Mouse (Mus musculus) limb, embryonic 10.5 days (tissue): ENCODE results near the gene Ncam1. TPM values are rescaled to one million over a fixed set of nuclear protein-coding genes. Genes with fewer than 3 reads are reported as not detected.

Experiments used
- DNase-seq: peaks from one replicate; pipeline ENCODE4 v3.0.0-alpha.2; 2017; ENCODE audit warnings: low spot score
- H3K27ac ChIP-seq: fragments of 300-500 bp; sonication (generic); 2 replicates; pipeline ENCODE4 v1.5.1; 2016; ENCODE audit warnings: mild to moderate bottlenecking
- H3K27me3 ChIP-seq: fragments of 300-500 bp; sonication (generic); 2 replicates; pipeline ENCODE4 v1.6.1; 2016; ENCODE audit warnings: low read depth, mild to moderate bottlenecking; ENCODE audit not compliant: poor library complexity, severe bottlenecking
- H3K36me3 ChIP-seq: fragments of 300-500 bp; sonication (generic); 2 replicates; pipeline ENCODE4 v1.6.1; 2016; ENCODE audit warnings: mild to moderate bottlenecking, moderate library complexity
- H3K4me1 ChIP-seq: fragments of 300-500 bp; sonication (generic); 2 replicates; pipeline ENCODE4 v1.6.1; 2016
- H3K4me3 ChIP-seq: fragments of 300-500 bp; sonication (generic); 2 replicates; pipeline ENCODE4 v1.5.1; 2016; ENCODE audit warnings: mild to moderate bottlenecking, moderate library complexity
- H3K9me3 ChIP-seq: fragments of 300-500 bp; sonication (generic); replicated peaks from 2 replicates; pipeline ENCODE4 v1.6.1; 2016; ENCODE audit warnings: mild to moderate bottlenecking
- whole genome bisulfite sequencing: fragments of 180-500 bp; shearing (Covaris S2); methylation state at CpG from one replicate; pipeline ENCODE4 v1.1.7; 2016; 5-methylcytosine and 5-hydroxymethylcytosine counted together
- polyA plus RNA-seq: library from polyadenylated mRNA; unstranded; fragments of >200 nt; fragmentation: Nextera tagmentation; extraction: Ambion mirVana; gene quantifications from 2 replicates; pipeline ENCODE4 v1.2.1, GENCODE M21; 2016

Ncam1 gene
- polyA plus RNA-seq, 1 experiment from 2014 or later: 27.9 TPM

GRCm38 (mm10) chr9:49523881-49524280 lies 274.8 kb downstream of the Ncam1 start:
- H3K4me1 ChIP-seq: peaks cover 15% of the 10 kb centered on the region
- DNase-seq: no peak
- 0 out of 2 replicates have a peak, but pooled peaks cover 2% of the 10 kb centered on the region for H3K36me3 ChIP-seq
- no peak overlapping the region for H3K27ac ChIP-seq
- no peaks in the 10 kb centered on the region for H3K27me3 ChIP-seq
- 92% methylated on average over 9 of the region's 9 CpGs for WGBS
- no peaks in the 10 kb centered on the region for H3K9me3 ChIP-seq
- H3K4me3 ChIP-seq: no peak overlapping the region

DNA sequence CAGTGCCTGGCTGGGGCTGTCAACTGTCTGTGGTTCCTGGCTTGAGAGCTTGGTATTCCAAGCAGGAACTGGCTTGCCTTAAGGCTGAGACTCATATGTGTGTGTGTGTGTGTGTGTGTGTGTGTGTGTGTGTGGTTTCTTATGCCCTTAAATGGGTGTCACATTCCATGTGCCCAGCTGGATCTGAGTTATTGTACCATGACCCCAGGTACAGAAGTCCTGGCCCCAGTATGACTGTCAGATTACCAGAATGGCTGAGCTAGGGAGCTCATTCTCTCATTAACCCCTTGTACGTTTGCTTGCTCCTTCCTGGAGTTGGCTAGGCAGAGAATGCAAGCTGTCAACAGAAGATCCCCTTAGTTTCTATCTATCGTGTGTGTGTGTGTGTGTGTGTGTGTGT lies 284.4 kb downstream of the Ncam1 start:
- Histone ChIP-seq H3K36me3 (no peaks in the 10 kb centered on the region), H3K27me3 (no peaks in the 10 kb centered on the region), H3K4me1 (no peaks in the 10 kb centered on the region), H3K4me3 (no peak overlapping the region), H3K9me3 (no peaks in the 10 kb centered on the region), H3K27ac (no peak overlapping the region)
- WGBS: 64% methylated on average over 2 of the region's 2 CpGs
- DNase-seq: no peak

GRCm38 (mm10) chr9:49510666-49511065 lies 288.1 kb downstream of the Ncam1 start:
- H3K36me3 ChIP-seq: no peaks in the 10 kb centered on the region
- H3K9me3 ChIP-seq: no peaks in the 10 kb centered on the region
- no peaks in the 10 kb centered on the region for H3K4me1 ChIP-seq
- no peak overlapping the region for H3K27ac ChIP-seq
- DNase-seq: no peak
- H3K27me3 ChIP-seq: no peaks in the 10 kb centered on the region
- no peak overlapping the region for H3K4me3 ChIP-seq
- WGBS: 91% methylated on average over 4 of the region's 4 CpGs

- no peak overlapping the region for H3K4me3 ChIP-seq
- H3K27ac ChIP-seq: no peak overlapping the region
- no peaks in the 10 kb centered on the region for H3K9me3 ChIP-seq
- H3K27me3 ChIP-seq: no peaks in the 10 kb centered on the region
- H3K4me1 ChIP-seq: no peaks in the 10 kb centered on the region
- DNase-seq: no peak
- 92% methylated on average over 8 of the region's 8 CpGs for WGBS
- no peaks in the 10 kb centered on the region for H3K36me3 ChIP-seq
Measured at GRCm38 (mm10) chr9:49509628-49510027, 289.1 kb downstream of the Ncam1 start.

DNA sequence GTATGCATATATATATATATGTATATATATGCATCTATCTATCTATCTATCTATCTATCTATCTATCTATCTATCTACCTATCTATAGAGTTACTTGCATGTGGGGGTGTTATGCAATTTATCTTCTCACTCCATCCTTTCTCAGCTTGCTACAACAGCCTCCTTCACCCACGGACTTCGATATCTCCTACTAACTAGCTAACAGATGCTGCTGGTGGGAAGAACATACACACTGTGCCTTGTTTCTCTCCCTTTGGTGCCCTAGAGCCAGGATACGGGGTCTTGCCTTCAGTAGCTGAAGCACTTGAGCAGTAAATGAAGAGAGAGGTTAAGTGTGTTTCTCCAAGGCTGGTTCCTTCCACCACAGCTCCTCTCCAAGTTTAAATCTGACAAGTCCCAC lies 289.6 kb downstream of the Ncam1 start:
- DNase-seq: no peak

DNA sequence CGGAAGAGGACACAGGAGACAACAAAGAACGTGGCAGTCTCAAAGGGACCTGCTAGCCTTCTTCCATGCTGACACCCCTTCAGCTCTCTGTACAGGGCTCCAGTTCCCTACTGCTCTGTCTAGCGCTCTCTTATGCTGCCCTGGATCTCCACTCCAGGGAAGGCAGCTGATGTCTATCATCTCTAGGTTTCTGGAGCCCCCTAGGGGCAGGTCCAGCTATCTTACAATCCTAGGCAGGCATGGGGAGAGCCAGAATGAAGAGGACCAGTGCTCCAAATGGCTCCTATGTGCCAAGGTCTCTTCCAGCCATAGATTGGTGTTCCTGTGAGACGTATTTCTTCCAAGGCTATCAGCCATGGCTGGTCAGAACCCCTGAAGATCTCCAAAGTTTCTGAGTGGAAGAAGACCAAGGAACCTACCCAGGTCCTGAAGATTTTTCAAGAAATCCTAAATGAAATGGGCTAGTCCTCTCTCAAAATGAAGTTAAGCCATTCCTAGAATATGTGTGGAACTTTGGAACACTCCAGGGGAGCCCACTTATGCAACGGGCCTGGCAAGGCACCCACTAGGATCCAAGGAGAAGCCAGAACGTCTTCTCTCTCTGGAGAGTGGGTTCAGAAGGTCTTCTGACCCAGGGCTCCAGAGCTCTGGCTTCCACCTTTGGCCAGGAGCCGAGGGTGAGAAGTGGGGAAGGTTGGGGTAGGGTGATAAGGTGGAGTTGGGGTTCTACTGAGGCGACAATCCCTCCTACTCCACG lies 290.7 kb downstream of the Ncam1 start:
- Histone ChIP-seq H3K4me1 (no peaks in the 10 kb centered on the region), H3K27me3 (no peaks in the 10 kb centered on the region), H3K9me3 (no peaks in the 10 kb centered on the region), H3K36me3 (no peaks in the 10 kb centered on the region), H3K27ac (no peak overlapping the region), H3K4me3 (no peak overlapping the region)
- WGBS: 85% methylated on average over 9 of the region's 9 CpGs
- DNase-seq: no peak

More for the DNA sequence above, 289.6 kb downstream of the Ncam1 start:
- 94% methylated on average over 3 of the region's 3 CpGs for WGBS
- Histone ChIP-seq H3K4me3 (no peak overlapping the region), H3K36me3 (no peaks in the 10 kb centered on the region), H3K27ac (no peak overlapping the region), H3K4me1 (no peaks in the 10 kb centered on the region), H3K27me3 (no peaks in the 10 kb centered on the region), H3K9me3 (no peaks in the 10 kb centered on the region)

- Histone ChIP-seq H3K9me3 (no peaks in the 10 kb centered on the region), H3K27ac (no peak overlapping the region), H3K4me3 (no peak overlapping the region), H3K4me1 (no peaks in the 10 kb centered on the region), H3K27me3 (no peaks in the 10 kb centered on the region), H3K36me3 (no peaks in the 10 kb centered on the region)
- 86% methylated on average over 5 of the region's 5 CpGs for WGBS
- no peak for DNase-seq
Measured at GRCm38 (mm10) chr9:49504658-49505057, 294.1 kb downstream of the Ncam1 start.

DNA sequence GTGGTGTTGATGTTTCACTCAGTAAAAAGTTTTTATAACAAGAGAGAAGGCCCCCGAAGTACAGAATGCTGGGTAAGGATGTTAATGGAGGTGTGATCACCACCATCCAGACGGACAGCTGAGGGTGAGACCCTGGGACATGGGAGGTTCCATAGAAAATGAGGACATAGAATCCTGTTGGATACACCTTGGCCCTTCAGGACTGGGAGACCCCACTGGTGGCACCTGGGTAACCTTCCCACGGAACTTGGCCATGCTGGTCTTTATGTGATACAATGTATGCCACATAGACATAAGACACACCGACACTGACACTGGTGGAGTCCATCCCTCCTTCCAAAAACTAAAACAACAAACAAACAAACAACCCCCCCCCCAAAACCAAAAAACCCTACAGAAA lies 296.5 kb downstream of the Ncam1 start:
- H3K4me1 ChIP-seq: no peaks in the 10 kb centered on the region
- no peaks in the 10 kb centered on the region for H3K9me3 ChIP-seq
- no peak overlapping the region for H3K27ac ChIP-seq
- DNase-seq: no peak
- no peaks in the 10 kb centered on the region for H3K27me3 ChIP-seq
- WGBS: 93% methylated on average over 4 of the region's 4 CpGs
- H3K4me3 ChIP-seq: no peak overlapping the region
- H3K36me3 ChIP-seq: no peaks in the 10 kb centered on the region

- H3K27ac ChIP-seq: no peak overlapping the region
- no peak for DNase-seq
- no peaks in the 10 kb centered on the region for H3K27me3 ChIP-seq
- 95% methylated on average over 2 of the region's 2 CpGs for WGBS
- H3K4me3 ChIP-seq: no peak overlapping the region
- H3K4me1 ChIP-seq: no peaks in the 10 kb centered on the region
- no peaks in the 10 kb centered on the region for H3K36me3 ChIP-seq
- H3K9me3 ChIP-seq: no peaks in the 10 kb centered on the region
Measured at GRCm38 (mm10) chr9:49499878-49500277, 298.8 kb downstream of the Ncam1 start.

DNA sequence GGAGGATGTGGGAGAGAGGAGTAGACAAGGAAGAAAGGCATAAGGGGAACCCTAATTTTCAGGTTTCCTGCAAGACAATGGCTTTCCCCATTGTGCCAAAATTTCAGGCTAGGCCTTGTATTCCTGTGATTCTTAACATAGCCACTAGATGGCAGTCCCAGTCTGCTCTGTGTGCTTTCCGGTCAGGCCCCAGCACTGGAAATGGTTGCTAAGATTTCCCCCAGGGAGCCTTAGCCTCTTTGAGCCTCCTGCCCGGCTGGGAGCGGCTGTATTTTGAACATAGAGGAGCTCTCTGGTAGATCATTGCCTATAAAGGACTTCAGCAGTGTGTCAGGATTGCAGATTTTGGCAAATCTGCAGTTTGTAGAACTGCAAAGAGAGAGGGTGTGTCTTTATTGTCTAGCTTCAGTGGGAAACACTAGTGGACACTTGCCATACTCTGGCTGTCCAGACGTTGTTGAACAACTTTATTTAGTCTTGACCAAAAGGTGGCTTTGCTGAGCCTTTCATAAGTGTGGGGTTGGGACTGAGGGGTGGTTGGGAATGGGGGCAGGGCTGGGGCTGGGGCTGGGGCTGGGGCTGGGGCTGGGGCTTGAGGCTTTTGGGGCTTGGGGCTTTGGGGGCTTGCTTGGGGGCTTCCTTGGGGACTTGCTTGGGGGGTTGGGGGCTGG lies 304.6 kb downstream of the Ncam1 start:
- Histone ChIP-seq H3K4me1 (peaks cover 7% of the 10 kb centered on the region), H3K27me3 (no peaks in the 10 kb centered on the region), H3K4me3 (no peak overlapping the region), H3K27ac (peak overlapping the region; percentile 56; the same call in 1 of the 2 replicates), H3K9me3 (no peaks in the 10 kb centered on the region), H3K36me3 (no peaks in the 10 kb centered on the region)
- WGBS: 13% methylated on average over 4 of the region's 4 CpGs
- peak; percentile 69 for DNase-seq

DNA sequence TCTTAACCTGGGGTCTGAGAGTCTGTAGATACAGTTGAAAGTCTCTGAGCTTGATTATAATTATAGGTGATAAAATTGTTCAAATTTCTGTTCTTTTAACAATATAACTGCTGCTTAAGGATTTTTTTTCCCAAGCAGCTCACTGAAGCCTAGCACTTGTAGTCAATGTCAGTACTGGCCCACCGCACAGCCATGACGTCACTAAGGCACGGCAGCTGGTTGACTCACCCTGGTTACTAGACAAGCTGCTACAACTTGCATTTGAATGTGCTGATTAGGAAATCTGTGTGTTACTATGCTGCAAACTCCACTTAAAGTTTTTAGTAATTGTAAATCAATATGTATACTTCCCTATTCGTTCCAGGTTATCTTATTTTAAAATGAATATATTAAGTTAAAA lies 308.1 kb downstream of the Ncam1 start:
- H3K4me1 ChIP-seq: peaks cover 20% of the 10 kb centered on the region
- WGBS: 89% methylated on average over 4 of the region's 4 CpGs
- H3K4me3 ChIP-seq: no peak overlapping the region
- no peak for DNase-seq
- 0 out of 2 replicates have a peak, but pooled peaks cover 12% of the 10 kb centered on the region for H3K27me3 ChIP-seq
- no peaks in the 10 kb centered on the region for H3K36me3 ChIP-seq
- H3K9me3 ChIP-seq: no peaks in the 10 kb centered on the region
- H3K27ac ChIP-seq: no peak overlapping the region

- H3K27ac ChIP-seq: no peak overlapping the region
- WGBS: 38% methylated on average over 16 of the region's 16 CpGs
- H3K9me3 ChIP-seq: no peaks in the 10 kb centered on the region
- no peaks in the 10 kb centered on the region for H3K36me3 ChIP-seq
- H3K27me3 ChIP-seq: 0 out of 2 replicates have a peak, but pooled peaks cover 12% of the 10 kb centered on the region
- peaks cover 31% of the 10 kb centered on the region for H3K4me1 ChIP-seq
- DNase-seq: peak; percentile 92
- H3K4me3 ChIP-seq: 0 out of 2 replicates have a peak overlapping the region, but pooled peaks have one; percentile 22
Measured at GRCm38 (mm10) chr9:49488912-49489895, 309.5 kb downstream of the Ncam1 start.
